12 mouse cellular contexts compared by ENCODE assay signal in genomic region chr13:63023243-63024217, GRCm38 (mm10). TPM values are rescaled to one million over a fixed set of nuclear protein-coding genes. Genes with fewer than 3 reads are reported as not detected.
DNase-seq lines count a peak whose midpoint lies in the region; ATAC-seq lines count a peak whose summit lies in the region.
"Had no signal": no experiment of that assay in that cellular context is flagged by ENCODE, and none has a peak within 500 bp of the region (broad histone marks: within the 10 kb centered on the region; RNA-seq: fewer than 3 reads in every experiment).

No protein-coding gene starts in this region.

- no peak overlapping the region for H3K9ac ChIP-seq in heart, embryonic 16.5 days (ENCODE audit: low read length)
- H3K9ac ChIP-seq in heart, embryonic 11.5 days (ENCODE audit: low read depth, low read length) = no peak overlapping the region
- H3K9ac ChIP-seq in stomach, embryonic 16.5 days (ENCODE audit: low read length) = no peak overlapping the region
- H3K9ac ChIP-seq: liver, embryonic 13.5 days had no signal

- 61% methylated on average over 7 of the region's 7 CpGs for WGBS in heart, embryonic 16.5 days
- whole genome bisulfite sequencing in heart, embryonic 11.5 days (ENCODE audit: insufficient replicate concordance) = 69% methylated on average over 7 of the region's 7 CpGs
- WGBS in stomach, embryonic 16.5 days = 43% methylated on average over 7 of the region's 7 CpGs

- H3K4me3 ChIP-seq in heart, embryonic 16.5 days (ENCODE audit: low read length) = no peak overlapping the region
- H3K4me3 ChIP-seq in heart, embryonic 11.5 days (ENCODE audit: low read depth, low read length) = no peak overlapping the region
- no peak overlapping the region for H3K4me3 ChIP-seq in stomach, embryonic 16.5 days (replicated peaks; ENCODE audit: low read length)
- H3K4me3 ChIP-seq: liver, embryonic 13.5 days had no signal

- H3K4me1 ChIP-seq in heart, embryonic 16.5 days (ENCODE audit: control insufficient read depth, insufficient read depth, low read length) = 0 out of 2 replicates have a peak, but pooled peaks cover 4% of the 10 kb centered on the region
- H3K4me1 ChIP-seq in heart, embryonic 11.5 days (ENCODE audit: control insufficient read depth, insufficient read depth, low read length) = no peaks in the 10 kb centered on the region
- H3K4me1 ChIP-seq in stomach, embryonic 16.5 days (ENCODE audit: control insufficient read depth, insufficient read depth, low read length) = peaks cover 7% of the 10 kb centered on the region; the same call in 1 of the 2 replicates
- H3K4me1 ChIP-seq: liver, embryonic 13.5 days had no signal

- H3K27me3 ChIP-seq in heart, embryonic 16.5 days (ENCODE audit: control insufficient read depth, insufficient read depth, low read length) = no peaks in the 10 kb centered on the region
- H3K27me3 ChIP-seq in heart, embryonic 11.5 days (ENCODE audit: control insufficient read depth, insufficient read depth, low read length) = no peaks in the 10 kb centered on the region
- no peaks in the 10 kb centered on the region for H3K27me3 ChIP-seq in stomach, embryonic 16.5 days (ENCODE audit: control insufficient read depth, insufficient read depth, low read length)
- H3K27me3 ChIP-seq: liver, embryonic 13.5 days; Patski had no signal

- DNase-seq in lung, postnatal 10 days = peak; percentile 26
- DNase-seq in lung, adult 18-20 months = no peak
- DNase-seq in forelimb bud, embryonic 11.5 days (ENCODE audit: low read depth, low spot score) = peak; percentile 26
- DNase-seq in spleen, adult 12 weeks (ENCODE audit: low spot score) = no peak
- DNase-seq: adrenal gland, adult 2 months; liver, embryonic 13.5 days had no signal

- no peak overlapping the region for H3K4me2 ChIP-seq in heart, embryonic 16.5 days (ENCODE audit: low read depth, low read length)
- no peak overlapping the region for H3K4me2 ChIP-seq in heart, embryonic 11.5 days
- H3K4me2 ChIP-seq in stomach, embryonic 16.5 days (ENCODE audit: low read depth, low read length) = no peak overlapping the region
- H3K4me2 ChIP-seq: liver, embryonic 13.5 days had no signal

- H3K9me3 ChIP-seq in heart, embryonic 16.5 days (replicated peaks; ENCODE audit: control insufficient read depth, low read length) = no peaks in the 10 kb centered on the region
- H3K9me3 ChIP-seq in heart, embryonic 11.5 days (replicated peaks; ENCODE audit: control insufficient read depth, low read length) = no peaks in the 10 kb centered on the region
- no peaks in the 10 kb centered on the region for H3K9me3 ChIP-seq in stomach, embryonic 16.5 days (replicated peaks; ENCODE audit: control insufficient read depth, low read length)
- H3K9me3 ChIP-seq: liver, embryonic 13.5 days had no signal

- H3K27ac ChIP-seq in heart, embryonic 16.5 days (ENCODE audit: low read length) = peak overlapping the region; percentile 35
- H3K27ac ChIP-seq in heart, embryonic 11.5 days (ENCODE audit: low read depth, low read length) = no peak overlapping the region
- H3K27ac ChIP-seq in stomach, embryonic 16.5 days (ENCODE audit: low read length) = peak overlapping the region; percentile 36; the same call in 1 of the 2 replicates
- H3K27ac ChIP-seq: hindbrain, postnatal 0 days; liver, embryonic 13.5 days had no signal

- no peaks in the 10 kb centered on the region for H3K36me3 ChIP-seq in heart, embryonic 16.5 days (ENCODE audit: control insufficient read depth, insufficient read depth)
- H3K36me3 ChIP-seq in heart, embryonic 11.5 days (ENCODE audit: control insufficient read depth, insufficient read depth, low read length) = no peaks in the 10 kb centered on the region
- H3K36me3 ChIP-seq in stomach, embryonic 16.5 days (ENCODE audit: control insufficient read depth, insufficient read depth, low read length) = no peaks in the 10 kb centered on the region
- H3K36me3 ChIP-seq: liver, embryonic 13.5 days had no signal

- no peak for ATAC-seq in heart, embryonic 16.5 days (replicated peaks; ENCODE audit: extremely low read depth, insufficient read depth, low FRiP score)
- ATAC-seq in heart, embryonic 11.5 days (replicated peaks; ENCODE audit: insufficient number of reproducible peaks, low FRiP score, low TSS enrichment) = no peak
- peak; percentile 33; the same call in 1 of the 2 replicates for ATAC-seq in stomach, embryonic 16.5 days (ENCODE audit: insufficient read depth, low FRiP score)
- ATAC-seq: forebrain, embryonic 14.5 days; hindbrain, postnatal 0 days; Patski had no signal

RNA-seq across cellular contexts. Expression of gene 2010111I01Rik, which starts 58.8 kb away (rescaled TPM):
- 69.8 and 71.1 TPM in 2 replicates for polyA plus RNA-seq in heart, embryonic 16.5 days (2015; fragmentation: Nextera tagmentation; extraction: Ambion mirVana)
- polyA plus RNA-seq in heart, embryonic 11.5 days (2014; fragmentation: Nextera tagmentation; extraction: Ambion mirVana) = 49.6 and 58.9 TPM in 2 replicates
- polyA plus RNA-seq in stomach, embryonic 16.5 days (2015; fragmentation: Nextera tagmentation; extraction: Ambion mirVana) = 119 and 131 TPM in 2 replicates

Comparison
In these comparisons a context has a peak if more than half of its experiments do, and no peak if none do; other contexts are left out.
1. DNase-seq: peak in lung, postnatal 10 days (single experiment) and forelimb bud, embryonic 11.5 days (single experiment); none in lung, adult 18-20 months (0 of 2) and spleen, adult 12 weeks (single experiment).